Mouse (Mus musculus) testis, adult 2 months (tissue): Measurements from ENCODE around the gene Fgf10. TPM values are rescaled to one million over a fixed set of nuclear protein-coding genes. Genes with fewer than 3 reads are reported as not detected.

Experiments used
- H3K27ac ChIP-seq: fragments of 200-500 bp; 2 replicates; pipeline ENCODE4 v1.5.1; 2012; ENCODE audit warnings: low read depth, low read length; ENCODE audit not compliant: control insufficient read depth, insufficient read depth
- H3K27me3 ChIP-seq: fragments of 200-500 bp; 2 replicates; pipeline ENCODE4 v1.6.1; 2012; ENCODE audit warnings: mild to moderate bottlenecking, low read length, moderate library complexity; ENCODE audit not compliant: control insufficient read depth, insufficient read depth
- H3K36me3 ChIP-seq: fragments of 200-500 bp; 2 replicates; pipeline ENCODE4 v1.6.1; 2012; ENCODE audit warnings: mild to moderate bottlenecking, low read length; ENCODE audit not compliant: control insufficient read depth, insufficient read depth
- H3K4me1 ChIP-seq: fragments of 200-500 bp; 2 replicates; pipeline ENCODE4 v1.6.1; 2012; ENCODE audit warnings: low read length; ENCODE audit not compliant: control insufficient read depth, insufficient read depth
- H3K4me3 ChIP-seq: fragments of 200-500 bp; 2 replicates; pipeline ENCODE4 v1.5.1; 2012; ENCODE audit warnings: low read depth, mild to moderate bottlenecking, low read length, moderate library complexity, mixed read lengths; ENCODE audit not compliant: control insufficient read depth
- CTCF ChIP-seq: fragments of 200-500 bp; IDR thresholded peaks from 2 replicates; pipeline ENCODE4 v1.5.1; 2012; ENCODE audit warnings: low read depth, mild to moderate bottlenecking, inconsistent platforms, low read length, moderate library complexity; ENCODE audit not compliant: control insufficient read depth, insufficient read depth, insufficient replicate concordance
- POLR2A ChIP-seq: fragments of 200-500 bp; IDR thresholded peaks from 2 replicates; pipeline ENCODE4 v1.6.1; 2012; ENCODE audit warnings: low read depth, mild to moderate bottlenecking, inconsistent platforms, low read length, moderate library complexity; ENCODE audit not compliant: control insufficient read depth
- polyA plus RNA-seq: library from polyadenylated mRNA; depleted of rRNA; stranded (reverse); fragments of >200 nt; gene quantifications from 2 replicates; pipeline ENCODE4 v1.2.3, GENCODE M21; 2012

Fgf10 gene
- polyA plus RNA-seq, 1 experiment: 0.83 TPM

GRCm38 (mm10) chr13:118705716-118706115 lies 36.1 kb downstream of the Fgf10 start:
- Histone ChIP-seq H3K27ac (no peak overlapping the region), H3K4me1 (no peaks in the 10 kb centered on the region), H3K4me3 (no peak overlapping the region), H3K27me3 (no peaks in the 10 kb centered on the region), H3K36me3 (no peaks in the 10 kb centered on the region)
- TF ChIP-seq POLR2A: no peak
- no peak for TF ChIP-seq CTCF

GRCm38 (mm10) chr13:118709912-118710311 lies 40.3 kb downstream of the Fgf10 start:
- TF ChIP-seq CTCF: no peak
- H3K4me3 ChIP-seq: no peak overlapping the region
- H3K27ac ChIP-seq: no peak overlapping the region
- H3K4me1 ChIP-seq: peaks cover 2% of the 10 kb centered on the region; the same call in 1 of the 2 replicates
- no peaks in the 10 kb centered on the region for H3K27me3 ChIP-seq
- H3K36me3 ChIP-seq: no peaks in the 10 kb centered on the region

GRCm38 (mm10) chr13:118713626-118714150 lies 44.1 kb downstream of the Fgf10 start:
- Histone ChIP-seq H3K27me3 (no peaks in the 10 kb centered on the region), H3K36me3 (no peaks in the 10 kb centered on the region), H3K27ac (no peak overlapping the region), H3K4me1 (peaks cover 5% of the 10 kb centered on the region), H3K4me3 (no peak overlapping the region)
- no peak for TF ChIP-seq CTCF
- TF ChIP-seq POLR2A: no peak

GRCm38 (mm10) chr13:118714284-118715065 lies 44.9 kb downstream of the Fgf10 start:
- TF ChIP-seq POLR2A (no peak), CTCF (no peak)
- Histone ChIP-seq H3K4me3 (no peak overlapping the region; the same call in 1 of the 2 replicates), H3K27me3 (no peaks in the 10 kb centered on the region), H3K4me1 (peaks cover 5% of the 10 kb centered on the region), H3K27ac (no peak overlapping the region), H3K36me3 (no peaks in the 10 kb centered on the region)

GRCm38 (mm10) chr13:118715066-118716018 lies 45.8 kb downstream of the Fgf10 start:
- TF ChIP-seq CTCF (no peak), POLR2A (no peak)
- H3K36me3 ChIP-seq: no peaks in the 10 kb centered on the region
- no peaks in the 10 kb centered on the region for H3K27me3 ChIP-seq
- peak overlapping the region; percentile 25; the same call in 1 of the 2 replicates for H3K4me3 ChIP-seq
- peaks cover 5% of the 10 kb centered on the region for H3K4me1 ChIP-seq
- H3K27ac ChIP-seq: no peak overlapping the region

- Histone ChIP-seq H3K4me3 (no peak overlapping the region), H3K27me3 (no peaks in the 10 kb centered on the region), H3K36me3 (no peaks in the 10 kb centered on the region), H3K27ac (no peak overlapping the region), H3K4me1 (peaks cover 5% of the 10 kb centered on the region)
- TF ChIP-seq POLR2A (no peak), CTCF (no peak)
These were observed 46.7 kb downstream of the Fgf10 start for GRCm38 (mm10) chr13:118716265-118716664.

GRCm38 (mm10) chr13:118716726-118717125 lies 47.1 kb downstream of the Fgf10 start:
- no peak overlapping the region for H3K27ac ChIP-seq

More at GRCm38 (mm10) chr13:118716726-118717125, 47.1 kb downstream of the Fgf10 start:
- H3K4me1 ChIP-seq: peaks cover 5% of the 10 kb centered on the region
- H3K27me3 ChIP-seq: no peaks in the 10 kb centered on the region
- TF ChIP-seq POLR2A (no peak), CTCF (no peak)
- H3K4me3 ChIP-seq: no peak overlapping the region
- no peaks in the 10 kb centered on the region for H3K36me3 ChIP-seq
